Mouse (Mus musculus): ENCODE results near the gene Rab5if.

DNA sequence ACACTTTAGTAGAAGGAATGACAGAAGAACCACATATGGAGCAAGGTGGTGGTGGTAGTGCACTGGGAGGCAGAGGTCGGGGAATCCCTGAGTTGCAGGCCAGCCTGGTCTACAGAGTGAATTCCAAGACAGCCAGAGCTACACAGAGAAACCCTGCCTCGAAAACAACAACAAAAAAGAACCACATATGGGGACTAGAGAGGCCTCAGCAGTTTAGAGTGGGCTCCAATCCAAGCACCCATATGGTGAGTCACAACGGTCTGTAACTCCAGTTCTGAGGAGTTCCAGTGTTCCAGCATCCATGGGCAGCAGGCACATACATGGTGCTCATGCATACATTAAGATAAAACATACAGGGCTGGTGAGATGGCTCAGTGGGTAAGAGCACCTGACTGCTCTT is 1.6 kb downstream of the Rab5if start:
- no peak for TF ChIP-seq MAX (IDR thresholded peaks at IDR 0.05; ENCODE audit: low read depth)
- TF ChIP-seq POLR2A (IDR thresholded peaks at IDR 0.05; ENCODE audit: insufficient read length, low read depth) = no peak
- TF ChIP-seq CEBPB (IDR thresholded peaks at IDR 0.05; ENCODE audit: insufficient read depth, poor library complexity, severe bottlenecking) = no peak
- TF ChIP-seq MYOG (IDR thresholded peaks at IDR 0.05; ENCODE audit: control insufficient read depth in 1 of 3, insufficient read depth in 1 of 3, insufficient read length in 2 of 3, low read depth in 2 of 3) = no peak
- TF ChIP-seq USF1 (IDR thresholded peaks at IDR 0.05; ENCODE audit: low read depth) = no peak
- no peak for TF ChIP-seq POLR2AphosphoS2 (IDR thresholded peaks at IDR 0.05; ENCODE audit: insufficient read length, low read depth)
- TF ChIP-seq E2F4 (IDR thresholded peaks at IDR 0.05; ENCODE audit: insufficient read depth) = no peak

All from myocyte (in vitro differentiated cells).